Mouse (Mus musculus): ENCODE results near the gene Sap25. TPM values are rescaled to one million over a fixed set of nuclear protein-coding genes. Genes with fewer than 3 reads are reported as not detected.

Gene Sap25
- polyA plus RNA-seq (2012; ENCODE audit: low replicate concordance) = 51.9 and 75.4 TPM in 2 replicates

GRCm38 (mm10) chr5:137641054-137641453 is at the start of gene Sap25:
Gene Sap25 (plus strand): TSS chr5:137641334.

GRCm38 (mm10) chr5:137600619-137601364 is 40.3 kb upstream of the Sap25 start, which contains the start of gene Mospd3:
Gene Mospd3 (minus strand): TSS chr5:137601058.

GRCm38 (mm10) chr5:137613550-137613949 is 27.6 kb upstream of the Sap25 start, which contains the start of gene Pcolce:
Gene Pcolce (minus strand): TSS chr5:137613784.

GRCm38 (mm10) chr5:137628498-137629305 is 12.4 kb upstream of the Sap25 start, which contains the start of the genes Fbxo24, Lrch4 and Gm20605:
Gene Fbxo24 (minus strand): TSS chr5:137629002.
Gene Lrch4 (plus strand): TSS chr5:137629121.
Gene Gm20605 (plus strand): TSS chr5:137629175.

GRCm38 (mm10) chr5:137645652-137646091 is 4.5 kb downstream of the Sap25 start, which contains the start of gene Irs3:
Gene Irs3 (minus strand): TSS chr5:137645714.

GRCm38 (mm10) chr5:137684294-137685123 is 43.4 kb downstream of the Sap25 start, which contains the start of gene Agfg2:
Gene Agfg2 (minus strand): TSS chr5:137684726.

Other genes with a start within 250 kb of the Sap25 start
- gene Zan, start 164.3 kb upstream of the Sap25 start, polyA plus RNA-seq (2012; ENCODE audit: low replicate concordance) = 0.07 and 0.16 TPM in 2 replicates
- 21.2 and 62.7 TPM in 2 replicates for gene Pop7, start 138.8 kb upstream of the Sap25 start, polyA plus RNA-seq (2012; ENCODE audit: low replicate concordance)
- 54.3 and 65.9 TPM in 2 replicates for gene Gigyf1, start 122.8 kb upstream of the Sap25 start, polyA plus RNA-seq (2012; ENCODE audit: low replicate concordance)
- not detected in 2 replicates for gene Epo, start 108.1 kb upstream of the Sap25 start, polyA plus RNA-seq (2012; ENCODE audit: low replicate concordance)
- gene Gnb2, start 107.8 kb upstream of the Sap25 start, polyA plus RNA-seq (2012; ENCODE audit: low replicate concordance) = 351 and 463 TPM in 2 replicates
- gene Actl6b, start 87.8 kb upstream of the Sap25 start, polyA plus RNA-seq (2012; ENCODE audit: low replicate concordance) = not detected in 2 replicates
- 90.8 and 239 TPM in 2 replicates for gene Tfr2, start 71.5 kb upstream of the Sap25 start, polyA plus RNA-seq (2012; ENCODE audit: low replicate concordance)
- gene Mospd3, start 40.3 kb upstream of the Sap25 start, polyA plus RNA-seq (2012; ENCODE audit: low replicate concordance) = 1,131 and 1,239 TPM in 2 replicates
- 19.5 and 40.7 TPM in 2 replicates for gene Pcolce, start 27.6 kb upstream of the Sap25 start, polyA plus RNA-seq (2012; ENCODE audit: low replicate concordance)
- gene Fbxo24, start 12.3 kb upstream of the Sap25 start, polyA plus RNA-seq (2012; ENCODE audit: low replicate concordance) = 0.19 TPM in 1 of 2 replicates, not detected in the other
- gene Lrch4, start 12.2 kb upstream of the Sap25 start, polyA plus RNA-seq (2012; ENCODE audit: low replicate concordance) = 212 and 267 TPM in 2 replicates
- gene Gm20605, start 12.2 kb upstream of the Sap25 start, polyA plus RNA-seq (2012; ENCODE audit: low replicate concordance) = 10.1 and 35.3 TPM in 2 replicates
- not detected in 2 replicates for gene Irs3, start 4.4 kb downstream of the Sap25 start, polyA plus RNA-seq (2012; ENCODE audit: low replicate concordance)
- gene Agfg2, start 43.4 kb downstream of the Sap25 start, polyA plus RNA-seq (2012; ENCODE audit: low replicate concordance) = 114 and 402 TPM in 2 replicates
- 2.6 and 5.1 TPM in 2 replicates for gene Nyap1, start 100.3 kb downstream of the Sap25 start, polyA plus RNA-seq (2012; ENCODE audit: low replicate concordance)
- 492 and 602 TPM in 2 replicates for gene Tsc22d4, start 104.4 kb downstream of the Sap25 start, polyA plus RNA-seq (2012; ENCODE audit: low replicate concordance)
- gene Ppp1r35, start 137.5 kb downstream of the Sap25 start, polyA plus RNA-seq (2012; ENCODE audit: low replicate concordance) = 75.1 and 125 TPM in 2 replicates
- 163 and 385 TPM in 2 replicates for gene Mepce, start 146.3 kb downstream of the Sap25 start, polyA plus RNA-seq (2012; ENCODE audit: low replicate concordance)
- gene Zcwpw1, start 146.5 kb downstream of the Sap25 start, polyA plus RNA-seq (2012; ENCODE audit: low replicate concordance) = 0.39 and 0.80 TPM in 2 replicates
- 1.4 and 2.4 TPM in 2 replicates for gene Pilra, start 194.9 kb downstream of the Sap25 start, polyA plus RNA-seq (2012; ENCODE audit: low replicate concordance)
- 0.53 and 1.3 TPM in 2 replicates for gene Pilrb1, start 216.8 kb downstream of the Sap25 start, polyA plus RNA-seq (2012; ENCODE audit: low replicate concordance)
- 0.57 and 1.4 TPM in 2 replicates for gene Pilrb2, start 230.5 kb downstream of the Sap25 start, polyA plus RNA-seq (2012; ENCODE audit: low replicate concordance)

Data from leukemia stem cell, adult 10-12 weeks (primary cell).